Mouse (Mus musculus) liver, embryonic 14 days (tissue): Measurements from ENCODE around the gene Rsbn1l. TPM values are rescaled to one million over a fixed set of nuclear protein-coding genes. Genes with fewer than 3 reads are reported as not detected.

ENCODE experiments used
- polyA plus RNA-seq: library from polyadenylated mRNA; depleted of rRNA; stranded (reverse); fragments of >200 nt; gene quantifications from 2 replicates; pipeline ENCODE4 v1.2.3, GENCODE M21; 2012; rRNA removed

Gene Rsbn1l
- polyA plus RNA-seq = 5.0 and 5.3 TPM in 2 replicates

GRCm38 (mm10) chr5:20956298-20956697 is at the start of gene Rsbn1l:
Rsbn1l (minus strand) TSS chr5:20956398.

DNA sequence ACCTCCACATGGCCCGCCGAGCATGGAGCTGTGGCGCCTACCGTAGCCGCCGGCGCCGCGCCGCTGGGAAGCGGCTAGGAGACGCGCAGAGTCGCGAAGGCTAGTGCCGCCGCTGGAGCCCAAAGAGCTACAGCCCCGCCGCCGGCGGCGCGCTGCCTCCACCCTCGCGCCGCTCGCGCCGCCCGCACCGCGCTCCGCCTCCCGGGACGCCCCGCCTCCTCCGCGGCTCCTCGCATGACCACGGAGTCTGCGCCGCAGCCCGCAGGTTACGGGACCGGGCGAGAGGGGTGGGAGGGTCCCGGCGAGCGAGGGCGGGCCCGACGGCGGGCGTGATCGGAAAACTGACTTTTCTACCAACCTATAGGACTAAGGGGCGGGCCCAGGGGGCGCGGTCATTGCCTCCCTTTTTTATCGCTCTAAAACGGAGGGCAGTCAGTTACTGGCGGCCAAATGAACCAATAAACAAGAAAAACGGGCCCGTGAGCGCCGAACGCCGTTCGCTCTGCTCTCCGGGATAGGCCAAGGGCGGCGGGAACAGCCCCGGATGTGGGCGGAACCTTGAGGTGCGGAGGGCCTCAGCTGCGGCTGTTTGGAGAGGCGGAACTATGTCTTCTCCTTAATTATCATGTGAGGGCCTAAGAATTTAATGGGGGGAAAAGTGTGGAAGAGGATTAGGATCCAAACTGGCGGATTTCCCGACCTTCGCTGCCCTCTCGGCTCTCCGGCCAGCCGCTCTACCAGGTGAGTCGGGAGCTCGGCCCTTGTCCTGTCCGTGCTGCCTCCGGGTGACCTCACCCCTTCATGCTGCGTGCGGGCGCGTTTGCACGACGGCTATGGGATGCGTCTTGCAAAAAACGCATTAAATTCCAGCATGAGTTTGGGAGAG is 74.0 kb downstream of the Rsbn1l start, which contains the start of the genes Phtf2 and Tmem60:
TSS of gene Phtf2 (minus strand) at position 210 of the 886 bp plus-strand sequence.
TSS of gene Tmem60 (plus strand) at position 277 of the 886 bp plus-strand sequence.

Other genes with a start within 250 kb of the Rsbn1l start
- gene Phtf2, start 74.3 kb downstream of the Rsbn1l start, polyA plus RNA-seq = 3.0 and 3.6 TPM in 2 replicates
- 15.3 and 15.4 TPM in 2 replicates for gene Tmem60, start 74.2 kb downstream of the Rsbn1l start, polyA plus RNA-seq
- gene Ptpn12, start 99.5 kb upstream of the Rsbn1l start, polyA plus RNA-seq = 19.7 and 20.2 TPM in 2 replicates
- 1.1 and 1.5 TPM in 2 replicates for gene Gsap, start 229.9 kb upstream of the Rsbn1l start, polyA plus RNA-seq